Mouse (Mus musculus) cerebellum, adult 9-10 months (tissue): ENCODE results near the gene Ndufb7.

ENCODE experiments used
- DNase-seq: peaks from one replicate; pipeline ENCODE4 v3.0.0; 2022

Ndufb7 gene

DNA sequence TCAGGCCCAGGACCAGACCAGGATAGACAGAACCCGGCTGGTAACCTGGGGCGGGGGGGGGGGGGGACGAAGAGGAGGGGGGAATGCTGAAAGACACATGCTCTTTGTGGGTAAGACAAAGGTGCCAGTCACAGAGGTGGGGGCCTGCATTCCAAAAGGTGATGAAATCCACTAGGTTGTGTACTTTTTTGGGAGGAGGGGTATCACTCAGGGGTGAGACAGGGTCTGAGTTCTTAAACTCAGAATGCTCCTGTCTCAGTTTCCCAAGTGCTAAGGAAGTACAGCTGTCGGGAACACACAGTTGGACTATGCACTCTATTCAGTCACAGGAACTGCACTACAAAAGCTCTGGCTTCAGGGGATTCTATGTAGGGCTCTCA, 10.0 kb downstream of the Ndufb7 start:
- peak; percentile 18 for DNase-seq

DNA sequence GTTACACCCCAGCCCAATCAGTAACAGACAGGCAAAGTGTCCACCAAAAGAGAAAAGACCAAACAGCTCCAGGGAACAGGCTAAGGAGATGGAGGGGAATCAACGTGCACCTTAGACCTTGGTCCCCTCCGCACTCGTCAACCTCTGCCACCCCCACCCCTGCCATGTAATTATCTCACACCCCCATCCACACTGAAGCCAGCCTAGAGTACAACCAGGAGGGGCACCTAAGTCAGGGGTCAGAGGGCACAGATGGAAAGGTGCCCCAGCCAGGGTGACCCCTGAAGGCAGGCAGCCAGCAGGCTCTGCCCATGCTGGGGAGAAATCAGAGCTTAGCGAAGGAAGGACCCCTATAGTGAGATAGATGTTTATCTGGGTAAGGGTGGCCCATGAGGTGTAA, 10.4 kb downstream of the Ndufb7 start:
- DNase-seq, result peak; percentile 17

DNA sequence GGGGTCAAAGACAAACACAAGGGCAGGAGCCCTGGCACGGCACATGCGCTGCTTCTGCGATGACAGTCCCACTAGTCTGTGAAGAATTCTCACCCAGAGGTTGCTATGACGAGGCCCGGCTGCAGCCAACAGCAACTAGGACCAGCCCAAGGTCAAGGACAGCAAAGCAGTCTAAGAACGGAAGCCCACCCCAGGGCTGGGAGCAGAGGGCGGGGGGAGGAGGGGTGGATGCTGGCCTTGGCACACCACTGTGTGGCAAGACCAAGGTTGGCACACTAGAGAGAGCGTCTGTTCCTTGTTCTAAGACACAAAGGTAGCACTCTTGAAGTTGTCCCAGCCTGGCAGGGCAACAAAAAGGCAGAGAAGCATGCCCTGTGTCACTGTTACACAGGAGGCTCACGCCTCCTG, 10.9 kb downstream of the Ndufb7 start:
- peak; percentile 27 for DNase-seq

DNA sequence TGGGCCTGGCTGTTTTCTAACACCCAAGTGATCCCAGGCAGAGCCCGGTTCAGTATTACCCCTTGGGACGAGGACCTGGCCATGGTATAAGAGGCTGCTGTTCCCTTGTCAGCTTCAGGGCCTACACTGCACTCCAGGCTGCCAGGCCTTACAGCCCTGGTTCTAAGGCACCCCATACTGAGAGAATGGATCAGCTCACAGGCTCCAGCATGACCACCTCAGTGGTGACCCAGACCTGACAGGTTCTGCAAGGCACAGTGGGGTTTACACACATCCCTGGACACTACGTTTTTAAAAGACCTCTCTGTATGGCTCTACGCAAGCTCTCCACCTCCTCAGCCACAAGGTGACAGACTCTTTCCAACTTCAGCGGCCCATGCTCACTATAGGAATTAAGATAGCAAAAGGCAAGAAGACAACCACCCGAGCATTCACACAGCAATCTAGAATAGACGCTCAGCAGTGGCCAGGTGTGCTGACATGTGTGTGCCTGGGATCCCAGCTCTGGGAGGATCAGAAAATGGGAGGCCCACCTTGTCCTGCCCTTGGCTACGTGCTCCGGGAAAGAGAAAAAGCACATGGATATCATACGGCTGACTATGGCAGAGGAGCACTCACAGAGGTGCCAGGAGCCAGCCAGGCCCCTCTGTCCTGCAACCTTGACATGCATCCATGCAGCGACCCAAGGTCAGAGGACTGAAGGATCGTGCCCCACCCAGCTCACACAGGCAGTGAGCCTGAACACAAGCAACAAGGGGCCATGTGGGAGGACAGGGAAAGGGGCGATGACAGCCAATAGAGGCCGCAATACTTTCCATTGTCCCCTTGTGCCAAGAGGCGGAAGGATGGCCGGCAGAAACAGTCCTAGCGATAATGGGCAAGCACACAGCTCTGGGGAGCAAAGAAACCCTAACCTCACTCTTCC, 11.9 kb downstream of the Ndufb7 start:
- DNase-seq, result peak; percentile 20

DNA sequence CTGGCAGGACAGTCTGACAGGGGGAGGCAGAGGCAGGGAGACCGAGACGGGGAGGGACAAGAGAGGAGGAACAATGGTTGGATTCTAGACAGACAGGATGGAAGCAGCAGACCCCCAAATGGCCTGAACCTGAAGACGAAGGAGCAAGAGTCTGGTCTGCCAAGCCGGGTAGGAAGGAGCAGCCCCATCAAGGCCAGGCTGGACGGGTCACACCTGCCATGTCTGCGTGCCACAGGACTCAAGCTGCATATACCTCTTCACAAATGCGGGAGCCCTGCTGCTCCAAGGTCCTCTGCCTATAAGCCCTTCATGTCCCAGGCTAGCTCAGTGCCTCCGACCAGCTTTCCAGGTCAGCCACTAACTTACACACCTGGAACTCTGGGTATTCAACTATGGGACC, 13.2 kb downstream of the Ndufb7 start:
- peak; percentile 4 for DNase-seq

DNA sequence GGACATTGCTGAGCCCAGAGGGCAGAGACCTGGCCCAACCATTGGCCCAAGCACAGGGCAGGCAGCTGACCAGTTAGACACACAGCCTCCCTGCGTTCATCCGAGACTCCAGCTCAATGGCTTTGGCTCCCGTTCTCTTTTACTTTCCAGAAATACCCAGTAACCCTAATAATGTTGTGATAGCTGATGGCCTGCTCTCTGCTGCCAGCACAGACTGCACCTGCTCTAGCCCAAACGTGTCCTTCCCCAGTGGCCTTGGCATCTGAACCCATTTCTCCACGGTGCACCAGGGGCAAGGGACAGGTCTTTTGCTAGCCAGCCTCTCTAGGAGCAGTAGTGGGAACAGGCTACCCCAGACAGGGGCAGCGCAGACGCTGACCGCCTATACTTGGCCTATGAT, 14.4 kb downstream of the Ndufb7 start:
- peak; percentile 33 for DNase-seq

DNA sequence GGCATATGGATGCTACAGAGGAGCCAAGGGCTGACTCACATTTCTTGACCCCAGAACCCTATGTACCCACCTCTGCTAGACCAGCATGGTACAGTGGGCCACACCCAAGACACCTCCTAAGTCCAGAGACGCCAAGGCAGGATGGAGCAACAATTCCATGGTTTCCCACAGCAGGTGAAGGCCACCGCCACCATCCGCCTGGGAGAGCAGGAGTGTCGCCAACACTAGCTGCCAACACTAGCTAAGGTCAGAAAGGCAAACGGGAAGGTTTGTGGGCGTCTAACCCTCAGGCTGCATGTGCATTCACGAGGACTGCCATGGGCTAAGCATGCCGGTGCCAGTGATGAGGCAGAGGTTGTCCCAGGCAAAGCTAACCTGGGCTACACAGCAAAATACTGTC, 15.8 kb downstream of the Ndufb7 start:
- peak; percentile 42 for DNase-seq

DNA sequence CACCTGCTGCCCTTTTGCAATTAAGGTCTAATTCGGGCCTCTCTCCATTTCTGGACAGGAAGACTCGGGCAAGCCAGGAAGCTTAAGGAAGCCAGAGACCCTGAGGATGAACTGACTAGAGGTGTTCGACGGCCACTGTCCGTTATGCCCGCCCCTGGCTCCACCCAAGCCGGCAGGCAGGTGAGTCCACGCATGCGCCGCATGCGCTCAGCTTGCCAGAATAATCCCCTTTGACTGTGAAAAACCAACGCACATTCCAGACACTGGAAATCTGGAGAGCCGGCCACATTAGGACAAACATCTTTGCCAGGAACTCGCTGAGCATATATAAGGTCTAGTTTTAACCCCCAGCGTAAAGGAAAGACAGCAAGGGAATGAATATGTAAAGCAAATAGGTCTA, 16.8 kb downstream of the Ndufb7 start:
- DNase-seq, result no peak

DNA sequence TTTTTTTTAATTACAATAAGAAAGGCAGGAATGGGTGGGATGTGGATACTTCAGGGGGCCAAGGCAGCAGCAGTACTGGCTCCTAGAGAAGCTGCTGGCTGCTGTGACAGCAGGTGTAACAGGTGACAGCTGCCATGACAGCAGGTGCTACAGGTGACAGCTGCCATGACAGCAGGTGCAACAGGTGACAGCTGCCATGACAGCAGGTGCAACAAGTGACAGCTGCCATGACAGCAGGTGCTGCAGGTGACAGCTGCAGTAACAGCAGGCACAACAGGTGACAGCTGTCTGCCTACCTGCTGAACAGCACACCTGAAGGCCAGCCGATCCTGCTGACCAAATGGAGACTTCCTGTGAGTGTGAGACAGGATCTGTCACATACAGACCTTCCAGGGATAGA, 18.3 kb downstream of the Ndufb7 start:
- no peak for DNase-seq

DNA sequence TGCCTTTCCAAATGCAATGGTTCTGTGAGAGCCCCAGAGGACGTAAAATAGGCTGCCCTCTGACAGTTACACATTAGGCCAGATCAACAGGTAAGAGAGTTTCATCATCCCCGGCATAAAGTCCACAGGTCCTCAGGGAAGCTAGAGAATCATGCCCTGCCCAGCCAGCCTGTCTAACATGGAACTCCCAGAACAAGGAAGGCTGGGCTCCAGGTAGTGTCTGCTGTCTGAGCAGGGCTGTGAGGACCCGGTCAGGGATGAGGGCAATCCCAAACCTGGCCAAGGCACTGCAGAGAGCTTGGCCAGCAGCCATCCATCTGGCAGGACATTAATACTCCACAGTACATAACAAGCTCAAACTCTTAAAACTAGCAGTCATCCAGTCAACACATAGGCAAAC, 18.9 kb downstream of the Ndufb7 start:
- DNase-seq, result no peak

DNA sequence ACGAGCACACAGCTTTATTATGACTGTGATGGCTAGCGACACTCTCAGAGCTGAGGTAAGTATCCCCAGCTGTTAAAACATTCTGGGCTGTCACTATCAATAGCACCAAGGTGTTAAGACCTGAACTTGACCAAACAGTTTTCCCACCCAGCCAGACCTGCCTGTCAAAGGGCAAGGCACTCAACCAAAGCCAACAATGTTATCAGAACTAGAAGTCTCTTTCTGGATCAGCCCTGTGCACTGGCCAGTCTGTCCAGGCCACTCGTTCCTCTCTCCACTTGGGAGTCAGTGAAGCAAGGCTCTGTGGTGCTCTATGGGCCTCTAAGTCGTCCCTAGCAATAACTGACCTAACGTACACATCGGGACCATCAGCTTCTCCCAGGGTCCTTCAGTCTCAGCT, 21.2 kb downstream of the Ndufb7 start:
- DNase-seq, result no peak

DNA sequence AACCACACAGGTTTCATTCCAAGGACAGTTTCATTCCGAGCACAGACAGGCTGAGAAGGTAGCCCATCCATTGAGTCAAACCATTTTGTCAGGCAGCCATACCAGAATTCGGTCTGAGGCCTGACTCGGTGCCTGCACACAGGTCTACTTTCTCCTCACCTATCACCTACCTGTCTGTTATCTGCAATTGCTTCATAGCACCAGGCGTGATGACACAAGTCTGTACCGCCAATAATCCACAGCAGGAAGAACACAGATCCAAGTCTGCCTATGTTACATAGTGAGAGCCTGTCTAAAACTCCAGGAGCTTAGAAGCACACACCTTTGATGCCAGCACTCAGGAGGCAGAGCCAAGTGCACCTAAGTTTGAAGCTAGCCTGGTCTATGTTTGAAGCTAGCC, 22.4 kb downstream of the Ndufb7 start:
- no peak for DNase-seq

DNA sequence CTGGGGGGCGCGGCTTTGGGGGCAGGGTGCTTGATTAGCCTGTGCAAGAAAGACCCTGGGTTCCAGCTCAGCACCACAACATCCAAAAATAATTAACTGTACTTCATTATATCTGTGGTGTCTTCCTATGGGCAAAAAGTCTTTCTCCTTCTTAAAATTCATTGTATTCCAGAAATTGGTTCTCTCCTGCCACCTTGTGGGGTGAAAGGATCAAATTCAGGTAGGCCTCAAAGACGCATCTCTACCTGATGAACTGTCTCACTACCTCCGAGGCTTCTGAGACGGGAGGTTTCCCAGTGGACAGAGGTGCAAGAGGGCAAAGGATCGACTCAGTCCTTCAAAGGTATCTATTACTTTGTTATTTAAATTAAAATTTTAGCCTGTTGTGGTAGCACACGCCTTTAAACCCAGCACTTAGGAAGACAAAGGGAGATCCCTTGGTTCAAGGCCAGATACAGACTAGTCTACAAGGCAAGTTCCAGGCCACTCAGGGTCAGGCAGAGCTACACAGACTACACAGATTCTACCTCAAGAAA, 24.1 kb downstream of the Ndufb7 start:
- no peak for DNase-seq

DNA sequence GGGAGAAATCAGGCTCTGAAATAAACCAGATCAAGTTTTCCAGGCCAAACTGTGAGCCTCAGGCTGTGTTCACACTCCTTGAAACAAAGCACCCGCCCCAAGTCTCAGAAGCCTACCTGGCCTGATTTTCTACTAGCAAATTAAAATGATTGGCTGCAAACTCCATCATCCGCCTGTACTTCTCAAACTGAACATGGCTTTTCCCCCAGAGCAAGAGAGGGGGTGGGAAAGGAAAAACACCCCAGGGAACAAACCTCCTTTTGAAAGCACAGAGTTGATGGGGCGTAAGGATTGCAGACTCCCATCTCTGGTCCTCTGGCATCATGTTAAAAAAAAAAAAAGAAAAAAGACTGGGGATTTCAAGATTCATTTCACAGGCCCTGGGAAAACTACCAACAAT, 26.2 kb downstream of the Ndufb7 start:
- DNase-seq, result no peak

DNA sequence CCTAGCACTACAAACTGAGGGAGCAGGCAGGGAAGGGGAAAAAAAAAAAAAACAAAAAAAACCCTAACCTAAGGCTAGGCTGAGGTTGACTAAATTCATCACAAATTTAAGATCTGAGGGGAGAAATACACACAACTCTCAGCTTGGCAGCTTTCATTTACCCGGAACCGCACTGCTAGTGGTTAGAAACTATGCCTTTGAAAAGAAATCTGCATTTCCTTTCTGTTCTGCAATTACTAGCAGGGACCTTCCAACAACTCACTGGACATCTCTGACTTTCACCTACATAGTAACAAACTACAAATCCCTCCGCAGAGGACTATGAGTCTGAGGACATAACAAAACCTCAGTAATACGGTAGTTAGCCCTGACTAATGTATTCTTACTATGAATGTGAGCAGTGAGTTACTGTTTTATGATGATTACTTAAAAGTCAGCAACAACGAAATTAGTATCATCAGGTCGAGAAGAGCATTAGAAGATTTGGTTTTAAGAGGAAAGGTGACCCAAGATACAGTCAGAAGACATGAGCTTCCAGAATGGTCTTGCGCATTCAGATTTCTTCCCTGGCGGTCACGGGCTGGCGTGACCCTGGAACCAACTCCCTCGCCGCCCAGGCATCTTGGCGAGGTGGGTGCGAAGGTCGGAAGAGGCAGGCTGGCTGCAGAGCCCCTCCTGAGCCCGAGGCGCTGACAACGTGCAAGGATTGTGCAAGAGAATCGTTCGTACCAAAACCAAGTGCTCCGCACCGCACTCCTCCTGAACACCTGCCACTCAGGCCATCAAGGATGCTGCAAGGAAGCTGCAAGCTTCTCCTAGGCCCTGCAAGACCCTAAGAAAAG, 27.1 kb downstream of the Ndufb7 start:
- DNase-seq, result no peak

DNA sequence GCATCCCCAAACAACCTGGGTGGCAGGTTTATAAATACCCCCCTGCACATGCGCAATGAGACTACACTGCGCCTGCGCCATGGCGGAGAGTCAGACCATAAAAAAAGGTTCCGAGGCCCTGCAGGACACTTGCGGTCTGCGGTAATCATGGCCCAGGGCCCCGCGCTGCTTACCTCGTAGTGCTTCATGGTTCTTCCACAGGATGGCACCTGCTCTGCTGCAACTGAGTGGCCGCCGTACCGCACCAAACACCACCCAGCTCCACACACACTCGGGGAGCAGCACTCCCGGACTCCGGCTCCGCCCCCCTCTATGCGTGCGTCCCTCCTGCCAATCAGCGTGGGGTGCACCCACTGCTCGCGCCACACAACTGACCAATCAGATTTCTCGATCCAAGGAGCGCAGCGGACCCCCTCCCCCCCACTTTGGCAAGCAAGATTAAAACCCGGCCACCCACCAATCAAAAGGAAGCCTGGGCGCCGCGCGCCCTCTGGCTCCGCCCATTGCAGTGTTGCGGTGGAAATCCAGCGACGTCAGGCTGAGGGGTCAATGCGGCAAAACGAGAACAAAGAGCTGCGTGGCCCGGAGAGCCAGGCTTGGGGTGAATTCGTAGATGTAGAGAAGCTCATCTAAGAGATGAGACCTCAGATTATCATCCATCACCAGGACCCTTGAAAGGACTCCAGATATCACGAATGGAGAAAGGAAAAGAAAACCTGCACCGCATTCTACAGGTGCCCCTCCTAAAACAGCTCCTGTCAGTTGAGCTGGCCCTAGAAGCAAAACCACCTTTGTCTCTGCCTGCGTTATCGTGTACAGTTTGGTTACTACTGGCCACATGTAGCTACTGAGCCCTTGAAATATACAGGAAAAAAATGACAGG, 27.9 kb downstream of the Ndufb7 start:
- peak; percentile 99 for DNase-seq

DNA sequence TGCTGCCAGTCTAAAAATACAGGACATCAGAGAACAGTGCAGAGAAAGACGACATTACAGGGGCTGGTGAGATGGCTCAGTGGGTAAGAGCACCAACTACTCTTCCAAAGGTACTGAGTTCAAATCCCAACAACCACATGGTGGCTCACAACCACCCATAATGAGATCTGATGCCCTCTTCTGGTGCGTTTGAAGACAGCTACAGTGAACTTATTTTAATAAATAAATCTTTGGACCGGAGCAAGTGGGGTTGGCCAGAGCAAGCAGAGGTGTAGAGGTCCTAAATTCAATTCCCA, 28.5 kb downstream of the Ndufb7 start:
- DNase-seq, result peak; percentile 65

DNA sequence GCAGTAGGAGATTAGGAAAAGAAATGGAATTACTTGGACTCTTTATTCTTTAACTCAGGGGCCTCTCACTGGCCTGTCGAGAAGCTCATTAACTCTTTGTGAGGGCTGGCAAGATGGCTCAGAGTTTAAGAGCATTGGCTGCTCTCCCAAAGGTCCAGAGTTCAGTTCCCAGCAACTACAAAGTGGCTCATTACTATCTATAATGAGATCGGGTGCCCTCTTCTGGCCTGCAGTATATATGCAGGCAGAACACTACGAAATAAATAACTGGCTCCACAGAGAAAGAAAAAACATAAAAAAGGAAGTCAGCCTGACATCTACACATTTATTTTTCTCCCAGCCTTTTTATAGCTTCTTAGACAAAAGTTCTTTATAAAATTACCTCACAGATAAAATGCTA, 29.9 kb downstream of the Ndufb7 start:
- DNase-seq, result no peak

DNA sequence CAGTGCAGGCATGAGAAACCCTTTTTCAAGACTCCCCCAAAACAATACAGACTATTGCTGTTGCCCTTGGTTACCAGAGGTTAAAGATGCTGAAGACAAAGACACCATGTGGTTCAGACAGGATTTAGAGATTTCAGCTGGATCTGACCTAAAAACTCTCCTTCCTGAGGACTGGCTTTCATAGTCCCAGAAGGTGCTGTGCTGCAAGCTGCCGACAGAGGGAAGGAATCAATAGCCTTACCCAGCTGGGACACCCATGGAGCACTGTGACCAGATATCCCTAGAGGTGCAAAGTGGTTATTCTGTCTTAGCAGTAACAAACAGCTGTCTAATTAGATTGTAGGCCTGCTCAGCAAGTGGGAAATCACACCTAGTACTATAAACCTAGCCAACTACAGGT, 31.7 kb downstream of the Ndufb7 start:
- DNase-seq, result no peak

DNA sequence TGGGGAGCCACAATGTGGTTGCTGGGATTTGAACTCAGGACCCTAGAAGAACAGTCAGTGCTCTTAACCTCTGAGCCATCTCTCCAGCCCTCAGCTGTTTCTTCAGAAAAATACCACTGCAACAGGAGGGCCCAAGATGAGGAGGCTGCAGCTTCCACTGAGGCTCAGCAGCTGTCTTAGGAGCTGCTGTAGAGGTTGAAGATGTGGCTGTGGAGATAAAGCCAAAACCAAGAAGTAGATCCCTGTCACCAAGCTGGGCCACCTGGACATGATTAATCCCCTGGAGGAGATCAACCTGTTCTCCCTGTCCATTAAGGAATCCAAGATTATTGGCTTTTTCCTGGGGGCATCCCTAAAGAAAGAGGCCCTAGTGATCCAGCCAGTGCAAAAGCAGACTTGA, 33.3 kb downstream of the Ndufb7 start:
- DNase-seq, result no peak

DNA sequence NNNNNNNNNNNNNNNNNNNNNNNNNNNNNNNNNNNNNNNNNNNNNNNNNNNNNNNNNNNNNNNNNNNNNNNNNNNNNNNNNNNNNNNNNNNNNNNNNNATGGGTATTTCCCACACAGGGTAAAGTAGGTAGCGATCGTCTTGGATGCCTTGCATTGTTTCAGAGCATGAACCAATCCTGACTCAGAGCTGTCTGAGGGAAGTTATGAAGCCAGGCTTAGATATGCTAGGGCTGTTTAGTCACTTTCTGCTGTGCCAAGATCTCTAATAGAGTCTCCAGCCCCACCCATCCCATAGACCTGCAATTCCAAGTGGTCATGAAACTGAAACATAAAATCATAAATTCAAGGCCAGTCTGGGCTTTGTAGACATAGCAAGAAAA, 36.2 kb downstream of the Ndufb7 start:
- DNase-seq, result no peak

DNA sequence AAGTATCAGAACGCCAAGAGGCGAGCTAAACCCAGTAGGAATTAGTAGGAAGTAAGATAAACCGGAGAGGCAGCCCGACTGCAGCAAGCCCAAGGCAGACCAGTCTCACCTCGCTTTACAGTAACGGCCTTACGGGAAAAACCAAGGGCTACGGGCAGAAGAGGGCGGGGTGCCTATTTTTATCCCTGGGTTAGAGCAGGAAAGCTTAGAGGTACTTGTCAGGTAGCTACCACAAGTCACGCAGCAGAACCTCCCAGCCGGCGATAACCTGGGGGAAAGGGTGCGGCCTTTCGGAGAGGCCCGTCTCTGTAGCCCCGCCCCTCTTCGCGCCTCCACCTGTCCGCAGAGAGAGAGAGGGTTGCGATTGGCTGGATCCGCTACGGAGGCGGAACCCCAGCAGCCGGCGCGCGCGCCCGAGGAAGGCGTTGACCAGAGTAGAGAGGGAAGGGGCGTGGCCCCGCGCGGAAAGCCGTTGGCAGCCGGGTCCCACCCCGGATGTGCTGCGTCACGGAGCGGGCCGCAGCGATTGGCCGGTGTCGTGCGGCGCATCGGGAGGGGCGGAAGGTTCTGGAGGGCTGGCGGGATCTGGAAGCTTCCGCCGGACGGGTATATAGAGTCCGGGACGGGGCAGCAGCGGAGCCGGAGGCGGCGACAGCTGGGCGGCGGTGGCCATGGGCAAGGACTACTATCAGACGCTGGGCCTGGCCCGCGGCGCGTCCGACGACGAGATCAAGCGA, 41.4 kb downstream of the Ndufb7 start, which contains the start of the genes Tecr and Dnajb1:
Gene Tecr (minus strand): TSS at position 311 of the 737 bp plus-strand sequence.
Gene Dnajb1 (plus strand): TSS at position 533 of the 737 bp plus-strand sequence.
- peak; percentile 100 for DNase-seq
